Mouse (Mus musculus): Measurements from ENCODE around the gene Tfpi.

The Tfpi gene

GRCm38 (mm10) chr2:84473941-84474530 lies 2.5 kb downstream of the Tfpi start:
- DNase-seq (ENCODE audit: low spot score in 2 of 2) = no peak

- DNase-seq (ENCODE audit: low spot score in 2 of 2) = no peak
Measured at GRCm38 (mm10) chr2:84467391-84467790, 9.2 kb downstream of the Tfpi start.

- DNase-seq (ENCODE audit: low spot score in 2 of 2) = no peak
Measured at GRCm38 (mm10) chr2:84464956-84465355, 11.6 kb downstream of the Tfpi start.

DNA sequence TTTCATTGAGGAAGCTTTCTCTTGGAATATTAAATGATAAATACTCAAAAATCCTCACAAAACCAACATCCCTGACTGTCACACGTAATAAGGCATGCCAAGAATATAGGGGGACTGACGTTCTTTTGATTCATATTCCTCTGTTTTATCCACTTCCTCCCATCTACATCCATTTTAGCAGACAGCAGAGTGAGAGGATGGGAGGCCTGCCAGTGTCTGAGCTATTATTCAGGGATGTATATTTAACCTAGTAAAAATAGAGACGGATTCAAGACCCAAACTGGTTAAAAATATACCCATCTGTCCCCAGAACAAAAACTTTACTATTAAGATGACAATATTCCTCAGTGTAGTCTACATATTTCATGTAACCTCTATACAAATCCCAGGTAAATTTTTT lies 14.2 kb downstream of the Tfpi start:
- DNase-seq (ENCODE audit: low spot score in 2 of 2) = peak in 1 of 2 experiments; percentile 25

GRCm38 (mm10) chr2:84459651-84460177 lies 16.9 kb downstream of the Tfpi start:
- no peak for DNase-seq (ENCODE audit: low spot score in 2 of 2)

DNA sequence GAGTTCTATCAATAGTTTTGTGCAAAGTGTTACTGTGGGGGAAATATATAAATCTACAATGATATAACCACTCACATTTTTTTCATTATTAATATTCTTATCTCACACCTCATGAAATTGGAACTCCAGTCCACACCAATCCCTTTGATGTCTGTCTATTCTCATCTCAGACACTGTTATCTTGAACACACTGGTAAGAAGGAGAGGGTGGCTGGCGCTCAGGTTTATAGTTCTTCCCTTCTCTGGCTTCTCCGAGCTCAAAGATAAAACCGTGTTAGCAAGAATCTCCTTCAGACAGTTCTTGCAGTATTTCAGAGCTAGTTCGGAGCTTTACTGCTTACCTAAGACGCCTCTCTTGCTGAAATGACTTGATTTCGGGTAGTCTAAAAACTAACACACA lies 19.4 kb downstream of the Tfpi start:
- no peak for DNase-seq (ENCODE audit: low spot score in 2 of 2)

GRCm38 (mm10) chr2:84455236-84455799 lies 21.3 kb downstream of the Tfpi start:
- peak; percentile 35 to 57 for DNase-seq (ENCODE audit: low spot score in 2 of 2)

DNA sequence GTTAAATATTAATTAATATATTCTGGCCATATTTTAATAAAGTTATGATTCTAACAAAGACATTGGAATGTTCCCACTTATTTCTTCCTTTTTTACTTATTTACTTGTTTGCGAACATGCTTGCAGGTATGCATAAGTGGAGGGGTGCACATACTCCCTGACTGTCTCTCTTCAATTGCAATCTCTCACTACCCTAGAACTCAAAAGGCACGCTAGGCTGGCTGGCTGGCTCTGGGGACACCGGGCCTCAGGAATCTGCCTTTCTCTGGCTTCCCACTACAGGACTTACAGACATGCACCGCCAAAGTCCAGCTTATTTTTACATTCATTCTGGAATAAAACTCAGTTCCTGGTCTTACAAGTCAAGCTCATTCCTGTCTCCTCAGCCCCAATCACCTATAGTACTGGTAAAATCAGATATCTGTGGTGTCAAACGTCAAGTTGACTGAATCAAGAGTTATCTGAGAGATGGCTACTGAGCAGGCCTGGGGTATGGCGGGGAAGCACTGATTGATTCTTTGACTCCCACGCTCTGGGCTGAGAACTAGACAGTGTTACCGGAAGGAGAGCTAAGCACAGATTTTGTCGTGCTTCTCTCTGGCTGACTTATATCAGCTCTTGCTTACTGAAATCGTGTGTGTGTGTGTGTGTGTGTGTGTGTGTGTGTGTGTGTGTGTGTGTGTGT lies 21.9 kb downstream of the Tfpi start:
- DNase-seq (ENCODE audit: low spot score in 2 of 2) = no peak

DNA sequence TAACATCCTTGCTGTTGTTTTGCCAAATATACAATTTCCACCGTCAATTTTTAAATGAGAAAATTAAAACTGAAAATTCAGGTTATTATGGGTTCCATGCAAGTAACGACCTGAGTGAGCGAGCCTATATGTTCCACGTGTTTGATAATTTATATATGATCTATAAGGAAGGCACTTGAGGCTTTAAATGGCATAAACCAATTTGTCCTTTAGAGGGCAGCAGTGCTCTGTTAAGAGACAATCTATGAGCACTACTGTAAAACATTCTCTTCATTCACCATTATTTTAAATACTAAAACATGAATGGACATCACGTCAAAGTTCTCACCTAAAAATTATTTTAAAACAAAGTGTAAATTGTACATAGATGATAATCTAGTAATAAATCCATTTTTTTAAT lies 22.5 kb downstream of the Tfpi start:
- DNase-seq (ENCODE audit: low spot score in 2 of 2) = no peak

GRCm38 (mm10) chr2:84445499-84445898 lies 31.1 kb downstream of the Tfpi start:
- no peak for DNase-seq (ENCODE audit: low spot score in 2 of 2)

DNA sequence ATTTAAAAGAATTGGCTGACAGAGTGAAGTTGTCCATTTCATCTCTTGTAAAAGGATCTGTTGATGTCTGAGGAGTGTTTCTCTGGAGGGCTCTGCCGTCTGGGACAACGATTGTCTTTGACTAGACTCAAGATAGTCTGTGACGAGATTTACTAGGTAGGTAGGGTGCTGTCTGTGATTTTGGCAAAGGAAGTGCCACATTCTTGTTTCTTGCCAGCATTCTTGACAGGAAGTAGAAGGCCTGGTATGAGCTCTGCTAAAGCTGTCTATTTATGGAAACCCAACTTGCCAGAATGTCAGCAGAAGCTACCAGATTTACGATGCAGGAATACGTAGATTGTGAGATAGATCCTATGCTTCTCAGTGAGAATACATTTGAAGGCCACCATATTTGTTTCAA lies 34.6 kb downstream of the Tfpi start:
- no peak for DNase-seq (ENCODE audit: low spot score in 2 of 2)

DNA sequence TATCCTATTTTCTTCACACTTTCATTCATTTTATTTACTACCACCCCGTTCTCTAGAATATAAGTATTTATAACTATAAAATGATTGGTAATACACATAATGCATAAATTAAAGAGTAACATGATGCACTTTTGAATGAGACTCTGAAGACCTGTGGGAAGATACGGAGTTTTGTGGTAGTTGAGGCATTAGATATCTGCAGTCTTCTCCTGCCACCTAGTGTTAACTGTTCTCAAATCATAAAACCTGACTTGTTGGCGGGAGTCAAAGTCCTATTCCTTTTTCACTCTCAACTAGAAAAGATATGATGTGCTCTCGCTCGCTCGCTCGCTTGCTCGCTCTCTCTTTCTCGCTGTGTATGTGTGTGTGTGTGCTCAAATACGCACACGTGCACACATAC lies 46.9 kb downstream of the Tfpi start:
- DNase-seq (ENCODE audit: low spot score in 2 of 2) = no peak

DNA sequence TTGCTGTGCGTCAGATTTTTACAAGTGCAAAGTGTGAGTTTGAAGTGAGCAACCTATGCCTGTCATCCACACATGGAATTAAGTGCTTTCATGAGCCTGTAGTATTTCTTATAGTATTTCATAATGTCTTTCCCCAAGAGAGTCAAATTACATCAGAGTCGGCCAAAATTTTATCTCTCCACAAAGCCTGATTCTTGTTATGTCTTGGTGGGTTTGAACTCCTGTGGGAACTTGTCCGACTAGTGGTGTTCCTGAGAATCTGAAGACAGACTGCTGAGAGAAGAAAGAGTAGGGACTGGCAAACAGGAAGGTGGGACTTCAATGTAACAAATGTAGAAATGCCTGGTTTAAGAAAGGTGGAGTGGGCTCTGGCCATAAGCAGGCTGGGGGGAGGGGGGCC lies 47.7 kb downstream of the Tfpi start:
- no peak for DNase-seq (ENCODE audit: low spot score in 2 of 2)

GRCm38 (mm10) chr2:84426531-84426930 lies 50.0 kb downstream of the Tfpi start:
- DNase-seq (ENCODE audit: low spot score in 2 of 2) = no peak

DNA sequence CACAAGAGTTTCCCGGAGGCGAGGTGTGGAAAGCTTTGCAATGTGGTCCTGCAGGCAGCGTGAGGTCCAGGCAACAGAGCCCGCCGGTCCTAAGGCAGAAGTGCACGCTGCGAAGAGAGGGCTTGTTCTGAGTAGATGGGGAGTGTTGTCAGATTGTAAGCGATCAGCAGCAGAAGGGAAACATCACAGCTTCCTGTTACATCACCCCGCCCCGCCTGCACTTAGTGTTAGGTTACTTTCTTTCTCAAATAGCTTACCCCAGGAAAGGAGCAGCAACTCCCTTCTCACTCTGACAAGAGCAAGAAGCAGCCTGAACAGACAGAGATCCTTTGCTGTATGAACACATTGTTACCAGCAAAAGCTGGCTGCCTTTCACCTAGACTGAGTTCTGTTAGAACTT lies 51.4 kb downstream of the Tfpi start, which contains the start of gene Calcrl:
Gene Calcrl (minus strand): TSS at position 274 of the 400 bp plus-strand sequence.
- DNase-seq (ENCODE audit: low spot score in 2 of 2) = peak; percentile 7 to 27

GRCm38 (mm10) chr2:84416501-84416900 lies 60.1 kb downstream of the Tfpi start:
- no peak for DNase-seq (ENCODE audit: low spot score in 2 of 2)

- DNase-seq (ENCODE audit: low spot score in 2 of 2) = no peak
Measured at GRCm38 (mm10) chr2:84409796-84410592, 66.6 kb downstream of the Tfpi start.

DNA sequence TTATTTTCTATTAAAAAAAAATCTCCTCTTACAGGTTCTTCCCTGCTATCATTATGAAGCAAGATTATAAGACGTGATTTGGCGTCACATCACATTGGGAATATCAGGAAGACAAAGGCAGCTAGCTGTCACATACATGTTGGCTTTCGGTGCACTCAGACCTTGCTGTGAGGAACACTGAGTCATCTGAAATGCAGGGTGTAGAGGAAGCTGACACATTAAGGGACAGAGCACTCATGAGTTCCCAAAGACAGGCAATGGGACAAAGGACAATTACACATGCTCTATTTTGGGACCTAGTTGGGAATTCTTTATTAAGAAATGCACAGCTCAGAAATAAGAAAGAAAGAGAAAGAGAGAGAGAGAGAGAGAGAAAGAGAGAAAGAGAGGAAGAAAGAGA lies 71.7 kb downstream of the Tfpi start:
- DNase-seq (ENCODE audit: low spot score in 2 of 2) = no peak

- DNase-seq (ENCODE audit: low spot score in 2 of 2) = no peak
Measured at GRCm38 (mm10) chr2:84402713-84403112, 73.9 kb downstream of the Tfpi start.

GRCm38 (mm10) chr2:84396557-84396956 lies 80.0 kb downstream of the Tfpi start:
- DNase-seq (ENCODE audit: low spot score in 2 of 2) = no peak

- DNase-seq (ENCODE audit: low spot score in 2 of 2) = no peak
Measured at GRCm38 (mm10) chr2:84393236-84393635, 83.3 kb downstream of the Tfpi start.

DNA sequence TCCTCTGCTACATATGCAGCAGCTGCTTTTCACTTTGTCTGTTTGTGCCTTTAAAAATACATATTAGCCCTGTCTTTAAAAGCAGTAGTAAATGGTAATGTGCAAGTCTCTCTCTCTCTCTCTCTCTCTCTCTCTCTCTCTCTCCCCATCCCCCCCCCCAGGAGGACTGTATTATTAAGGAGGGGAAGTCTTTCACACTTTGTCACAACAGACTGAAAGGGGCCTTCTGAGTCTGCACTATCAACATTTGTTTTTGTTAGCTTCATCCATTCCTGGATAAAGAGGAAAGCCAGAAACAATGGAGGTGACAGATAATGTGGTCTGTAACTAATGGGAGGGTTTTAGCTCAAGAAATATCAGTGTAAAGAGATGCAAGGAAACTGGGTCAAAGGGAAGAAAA lies 87.5 kb downstream of the Tfpi start:
- DNase-seq (ENCODE audit: low spot score in 2 of 2) = no peak

Measured in right cerebral cortex, postnatal 36 days (tissue).